Mouse (Mus musculus) heart, postnatal 0 days (tissue): ENCODE data around the gene Cacna1c.

ENCODE experiments used
- CTCF ChIP-seq: IDR thresholded peaks from 2 replicates; pipeline ENCODE4 v1.5.1; 2016; ENCODE audit warnings: antibody characterized with exemption, control low read depth, low read depth
- EP300 ChIP-seq: IDR thresholded peaks from 2 replicates; pipeline ENCODE4 v1.6.1; 2016; ENCODE audit warnings: antibody characterized with exemption, low read depth

- no peak for TF ChIP-seq EP300
- no peak for TF ChIP-seq CTCF
Observed at GRCm38 (mm10) chr6:118796393-118796792, 399.8 kb downstream of the Cacna1c start.
